Mouse (Mus musculus): ENCODE measurements around the gene Ppp3ca.

- TF ChIP-seq POLR2A (IDR thresholded peaks at IDR 0.05; ENCODE audit: low read depth, low read length) (no peak), CTCF (IDR thresholded peaks at IDR 0.05; ENCODE audit: extremely low read depth, insufficient read length, insufficient replicate concordance, low read depth, low read length) (no peak)
Observed at GRCm38 (mm10) chr3:136704515-136705247, 34.8 kb downstream of the Ppp3ca start.

Data from small intestine, adult 2 months (tissue).